Mouse (Mus musculus): Measurements from ENCODE around the gene Cyba.

DNA sequence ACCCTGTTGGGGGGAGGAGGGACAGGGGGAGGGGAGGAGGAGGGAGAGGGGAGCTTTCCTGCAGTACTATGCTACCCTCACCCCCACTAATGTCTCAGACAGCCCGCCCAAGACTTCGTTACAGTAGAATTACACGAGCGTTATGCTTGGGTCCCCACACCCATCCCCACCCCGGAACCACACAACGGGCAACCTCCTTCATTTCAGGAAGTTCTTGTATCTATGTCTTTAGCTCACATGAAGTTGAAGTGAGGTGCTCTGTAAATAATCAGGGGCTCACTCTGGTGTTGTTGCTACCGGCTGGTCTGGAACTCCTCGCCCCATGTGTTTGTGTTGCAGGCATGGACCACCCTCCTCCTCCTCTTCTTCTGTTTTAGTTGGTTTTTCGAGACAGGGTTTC, 4.6 kb downstream of the Cyba start:
- no peak for TF ChIP-seq POLR2A (IDR thresholded peaks at IDR 0.05; ENCODE audit: low read depth, low read length)
- TF ChIP-seq CTCF (IDR thresholded peaks at IDR 0.05; ENCODE audit: borderline replicate concordance, insufficient read depth, low read length) = no peak

All from embryonic fibroblast, embryonic 13.5 days (primary cell).